Mouse (Mus musculus) thymus, adult 2 months (tissue): ENCODE data around the gene Tvp23a.

Experiments used
- CTCF ChIP-seq: fragments of 200-500 bp; IDR thresholded peaks from 2 replicates; pipeline ENCODE4 v1.5.1; 2012; ENCODE audit warnings: mild to moderate bottlenecking, control low read depth, low read length, moderate library complexity, borderline replicate concordance; ENCODE audit not compliant: control insufficient read depth, poor library complexity, insufficient read depth; ENCODE audit errors: extremely low read depth
- POLR2A ChIP-seq: fragments of 200-500 bp; IDR thresholded peaks from 2 replicates; pipeline ENCODE4 v1.6.1; 2012; ENCODE audit warnings: mild to moderate bottlenecking, low read length, control low read depth, moderate library complexity; ENCODE audit not compliant: control insufficient read depth, poor library complexity, insufficient read depth; ENCODE audit errors: extremely low read depth

DNA sequence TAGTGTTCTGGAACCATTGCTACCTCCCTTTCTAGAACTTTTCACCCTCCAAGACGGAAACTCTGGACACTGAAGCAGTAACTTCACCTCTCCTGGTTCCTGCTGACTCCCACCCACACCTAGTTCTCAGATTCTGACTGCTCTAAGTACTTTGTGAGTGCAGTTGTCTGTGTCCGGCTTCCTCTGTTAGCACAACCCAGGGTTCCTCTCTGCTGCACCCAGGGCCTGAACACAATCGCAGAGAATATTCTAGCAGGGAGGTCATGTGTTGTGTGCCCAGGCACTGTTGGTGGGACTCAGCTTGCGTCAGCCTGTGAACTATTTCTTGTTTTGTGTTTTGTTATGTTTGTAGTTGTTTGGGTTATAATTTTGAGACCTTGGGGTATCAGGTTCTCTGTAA lies 44.6 kb upstream of the Tvp23a start:
- no peak for TF ChIP-seq POLR2A
- no peak for TF ChIP-seq CTCF
